Comparison of ENCODE assay signal across 9 mouse cellular contexts in genomic region chr5:66259431-66259755, GRCm38 (mm10). TPM values are rescaled to one million over a fixed set of nuclear protein-coding genes. Genes with fewer than 3 reads are reported as not detected.
A peak's percentile ranks its signal among the peaks of the same experiment; 100 is the strongest.
DNase-seq lines count a peak whose midpoint lies in the region; ATAC-seq and TF ChIP-seq lines count a peak whose summit lies in the region.
"Not testable (repeated sequence)": the region's sequence is repeated elsewhere in the genome, so short reads cannot be mapped to it uniquely, and the experiment has no call there.
"Had no signal": no experiment of that assay in that cellular context is flagged by ENCODE, and none has a peak within 500 bp of the region (broad histone marks: within the 10 kb centered on the region; RNA-seq: fewer than 3 reads in every experiment).

No protein-coding gene starts in this region.

- intact Hi-C loops in heart, adult 2 months (cut with DNase I), result not testable (repeated sequence)

- not testable (repeated sequence) for TF ChIP-seq EP300 in heart, adult 2 months (IDR thresholded peaks at IDR 0.05; ENCODE audit: insufficient read depth, low read depth, low read length)

- TF ChIP-seq CTCF in E14TG2a.4 (conservative IDR thresholded peaks at IDR 0.05; ENCODE audit: low read length); heart, adult 2 months (IDR thresholded peaks at IDR 0.05); kidney, postnatal 0 days (IDR thresholded peaks at IDR 0.05; ENCODE audit: low read depth): not testable (repeated sequence)

- H3K79me2 ChIP-seq in heart, adult 2 months (replicated peaks; ENCODE audit: control insufficient read depth, insufficient read depth, low read length), result not testable (repeated sequence)

- peak overlapping the region; percentile 86 for H3K4me3 ChIP-seq in E14TG2a.4 (replicated peaks; ENCODE audit: low read length)
- peak overlapping the region; percentile 47 for H3K4me3 ChIP-seq in embryonic facial prominence, embryonic 14.5 days (ENCODE audit: low read depth, low read length)
- peak overlapping the region; percentile 63 for H3K4me3 ChIP-seq in heart, adult 2 months
- peak overlapping the region; percentile 60 for H3K4me3 ChIP-seq in hindbrain, embryonic 14.5 days (replicated peaks; ENCODE audit: low read length)
- peak overlapping the region; percentile 53 for H3K4me3 ChIP-seq in kidney, postnatal 0 days (replicated peaks; ENCODE audit: low read depth, low read length)
- peak overlapping the region; percentile 45 for H3K4me3 ChIP-seq in liver, embryonic 15.5 days (replicated peaks)
- peak overlapping the region; percentile 57 for H3K4me3 ChIP-seq in midbrain, embryonic 14.5 days (replicated peaks; ENCODE audit: low read depth, low read length)
- H3K4me3 ChIP-seq in stomach, embryonic 14.5 days (ENCODE audit: low read depth, low read length), result peak overlapping the region; percentile 46

- peaks cover 28% of the 10 kb centered on the region for H3K27me3 ChIP-seq in E14TG2a.4 (ENCODE audit: insufficient read depth, low read length)
- not testable (repeated sequence) for H3K27me3 ChIP-seq in embryonic facial prominence, embryonic 14.5 days (replicated peaks; ENCODE audit: control insufficient read depth, insufficient read depth, low read length); heart, adult 2 months (ENCODE audit: control insufficient read depth, insufficient read depth, low read length); hindbrain, embryonic 14.5 days (ENCODE audit: control insufficient read depth, insufficient read depth, low read length); kidney, postnatal 0 days (ENCODE audit: insufficient read depth, low read length); midbrain, embryonic 14.5 days (ENCODE audit: control insufficient read depth, insufficient read depth, low read length); stomach, embryonic 14.5 days (ENCODE audit: control insufficient read depth, insufficient read depth, low read length)
- peaks cover 15% of the 10 kb centered on the region for H3K27me3 ChIP-seq in liver, embryonic 15.5 days

- ATAC-seq in embryonic facial prominence, embryonic 14.5 days (ENCODE audit: low read depth), result peak; percentile 53; the same call in 1 of the 2 replicates
- not testable (repeated sequence) for ATAC-seq in hindbrain, embryonic 14.5 days (ENCODE audit: low FRiP score); kidney, postnatal 0 days (replicated peaks; ENCODE audit: low FRiP score, low read depth); liver, embryonic 15.5 days (ENCODE audit: insufficient read depth); stomach, embryonic 14.5 days (ENCODE audit: insufficient number of reproducible peaks, insufficient read depth, low FRiP score, low read depth)
- ATAC-seq in midbrain, embryonic 14.5 days (ENCODE audit: low FRiP score, low TSS enrichment), result peak; percentile 37; the same call in 1 of the 2 replicates

- WGBS in embryonic facial prominence, embryonic 14.5 days, result 8% methylated on average over 5 of the region's 5 CpGs
- 4% methylated on average over 5 of the region's 5 CpGs for WGBS in heart, adult 2 months
- 8% methylated on average over 5 of the region's 5 CpGs for WGBS in hindbrain, embryonic 14.5 days
- 3% methylated on average over 5 of the region's 5 CpGs for WGBS in kidney, postnatal 0 days
- 8% methylated on average over 5 of the region's 5 CpGs for WGBS in liver, embryonic 15.5 days (ENCODE audit: insufficient replicate concordance)
- WGBS in midbrain, embryonic 14.5 days, result 7% methylated on average over 5 of the region's 5 CpGs
- WGBS in stomach, embryonic 14.5 days, result 7% methylated on average over 5 of the region's 5 CpGs

- not testable (repeated sequence) for H3K4me1 ChIP-seq in E14TG2a.4 (replicated peaks; ENCODE audit: low read depth, low read length); embryonic facial prominence, embryonic 14.5 days (ENCODE audit: control insufficient read depth, insufficient read depth, low read length); heart, adult 2 months (ENCODE audit: control insufficient read depth, insufficient read depth, low read length); hindbrain, embryonic 14.5 days (replicated peaks; ENCODE audit: control insufficient read depth, insufficient read depth, low read length); kidney, postnatal 0 days (replicated peaks; ENCODE audit: insufficient read depth, low read length); liver, embryonic 15.5 days (replicated peaks); midbrain, embryonic 14.5 days (ENCODE audit: control insufficient read depth, insufficient read depth, low read length); stomach, embryonic 14.5 days (ENCODE audit: control insufficient read depth, insufficient read depth, low read length)

- peak overlapping the region; percentile 75 for H3K4me2 ChIP-seq in embryonic facial prominence, embryonic 14.5 days (ENCODE audit: low read depth, low read length)
- peak overlapping the region; percentile 89 for H3K4me2 ChIP-seq in hindbrain, embryonic 14.5 days (replicated peaks)
- H3K4me2 ChIP-seq in kidney, postnatal 0 days (ENCODE audit: low read length), result peak overlapping the region; percentile 86
- peak overlapping the region; percentile 66 for H3K4me2 ChIP-seq in liver, embryonic 15.5 days
- H3K4me2 ChIP-seq in midbrain, embryonic 14.5 days (ENCODE audit: low read length), result peak overlapping the region; percentile 90
- peak overlapping the region; percentile 88 for H3K4me2 ChIP-seq in stomach, embryonic 14.5 days (replicated peaks; ENCODE audit: low read depth, low read length)

- H3K27ac ChIP-seq in embryonic facial prominence, embryonic 14.5 days (replicated peaks; ENCODE audit: low read depth, low read length); heart, adult 2 months; kidney, postnatal 0 days; liver, embryonic 15.5 days (replicated peaks); midbrain, embryonic 14.5 days (replicated peaks; ENCODE audit: low read depth, low read length); stomach, embryonic 14.5 days (ENCODE audit: low read length): not testable (repeated sequence)
- peak overlapping the region; percentile 45 for H3K27ac ChIP-seq in hindbrain, embryonic 14.5 days

- TF ChIP-seq POLR2A in heart, adult 2 months (IDR thresholded peaks at IDR 0.05; ENCODE audit: insufficient read depth, low read depth, low read length), result not testable (repeated sequence)

- DNase-seq in embryonic facial prominence, embryonic 14.5 days (ENCODE audit: low spot score); heart, adult 2 months; hindbrain, embryonic 14.5 days (ENCODE audit: low spot score); kidney, postnatal 0 days (ENCODE audit: low spot score); midbrain, embryonic 14.5 days: not testable (repeated sequence)

- not testable (repeated sequence) for H3K9me3 ChIP-seq in E14TG2a.4 (ENCODE audit: low read length); embryonic facial prominence, embryonic 14.5 days (ENCODE audit: control insufficient read depth, low read length); hindbrain, embryonic 14.5 days (ENCODE audit: control insufficient read depth, low read length); kidney, postnatal 0 days (replicated peaks; ENCODE audit: low read length); liver, embryonic 15.5 days (replicated peaks); midbrain, embryonic 14.5 days (ENCODE audit: control insufficient read depth, low read length); stomach, embryonic 14.5 days (ENCODE audit: control insufficient read depth, low read depth, low read length)

- not testable (repeated sequence) for H3K36me3 ChIP-seq in E14TG2a.4 (ENCODE audit: insufficient read depth, low read length); embryonic facial prominence, embryonic 14.5 days (ENCODE audit: control insufficient read depth, insufficient read depth, low read length); heart, adult 2 months (ENCODE audit: control insufficient read depth, insufficient read depth, low read length); hindbrain, embryonic 14.5 days (replicated peaks; ENCODE audit: control insufficient read depth, insufficient read depth); kidney, postnatal 0 days (ENCODE audit: insufficient read depth, low read length); liver, embryonic 15.5 days (replicated peaks); midbrain, embryonic 14.5 days (ENCODE audit: control insufficient read depth, insufficient read depth, low read length); stomach, embryonic 14.5 days (ENCODE audit: control insufficient read depth, insufficient read depth, low read length)

- peak overlapping the region; percentile 74 for H3K9ac ChIP-seq in embryonic facial prominence, embryonic 14.5 days (ENCODE audit: low read depth, low read length)
- peak overlapping the region; percentile 64; the same call in 1 of the 2 replicates for H3K9ac ChIP-seq in heart, adult 2 months (ENCODE audit: low read depth, low read length)
- peak overlapping the region; percentile 78 for H3K9ac ChIP-seq in hindbrain, embryonic 14.5 days
- H3K9ac ChIP-seq in kidney, postnatal 0 days (ENCODE audit: low read depth, low read length), result peak overlapping the region; percentile 56; the same call in 1 of the 2 replicates
- not testable (repeated sequence) for H3K9ac ChIP-seq in liver, embryonic 15.5 days; stomach, embryonic 14.5 days (replicated peaks; ENCODE audit: low read depth, low read length)
- H3K9ac ChIP-seq in midbrain, embryonic 14.5 days (replicated peaks; ENCODE audit: low read length), result peak overlapping the region; percentile 80

RNA-seq across cellular contexts. Expression of gene Nsun7, which starts 0.3 kb away (rescaled TPM):
- 0.65 and 0.97 TPM in 2 replicates for polyA plus RNA-seq in embryonic facial prominence, embryonic 14.5 days (2014; fragmentation: Nextera tagmentation; extraction: Ambion mirVana)
- total RNA-seq in heart, adult 2 months (2021), result not detected
- 0.12 TPM in 2 replicates for polyA plus RNA-seq in heart, adult 2 months (2012; rRNA removed)
- polyA plus RNA-seq in hindbrain, embryonic 14.5 days (2014; fragmentation: Nextera tagmentation; extraction: Ambion mirVana), result 2.3 and 2.6 TPM in 2 replicates
- polyA plus RNA-seq in kidney, postnatal 0 days (2015; fragmentation: Nextera tagmentation; extraction: Ambion mirVana), result 0.38 and 0.46 TPM in 2 replicates
- not detected in 2 replicates for polyA plus RNA-seq in liver, embryonic 15.5 days (2015; fragmentation: Nextera tagmentation; extraction: Ambion mirVana)
- polyA plus RNA-seq in midbrain, embryonic 14.5 days (2014; fragmentation: Nextera tagmentation; extraction: Ambion mirVana), result 1.4 and 1.7 TPM in 2 replicates
- 0.26 and 0.56 TPM in 2 replicates for polyA plus RNA-seq in stomach, embryonic 14.5 days (2014; fragmentation: Nextera tagmentation; extraction: Ambion mirVana)
- total RNA-seq: megakaryocyte-erythroid progenitor cell, adult 5-6 weeks had no signal
